Mouse (Mus musculus): ENCODE results near the gene Slc7a5.

GRCm38 (mm10) chr8:121870190-121870589, 37.3 kb downstream of the Slc7a5 start:
- TF ChIP-seq CTCF (IDR thresholded peaks at IDR 0.05; ENCODE audit: control insufficient read depth, insufficient read depth, insufficient replicate concordance, low read depth, low read length) (no peak), POLR2A (IDR thresholded peaks at IDR 0.05; ENCODE audit: control insufficient read depth, low read depth, low read length) (no peak)

All from testis, adult 2 months (tissue).